ENCODE assay signal across 8 mouse cellular contexts in genomic region chr11:23047663-23048582, GRCm38 (mm10). TPM values are rescaled to one million over a fixed set of nuclear protein-coding genes. Genes with fewer than 3 reads are reported as not detected.
DNase-seq lines count a peak whose midpoint lies in the region; ATAC-seq and TF ChIP-seq lines count a peak whose summit lies in the region.

No protein-coding gene starts in this region.

- H3K9ac ChIP-seq in midbrain, postnatal 0 days (replicated peaks; ENCODE audit: low read length, poor library complexity, severe bottlenecking), result no peak overlapping the region
- H3K9ac ChIP-seq in forebrain, embryonic 12.5 days, result no peak overlapping the region
- no peak overlapping the region for H3K9ac ChIP-seq in limb, embryonic 11.5 days (ENCODE audit: low read length)
- no peak overlapping the region for H3K9ac ChIP-seq in stomach, embryonic 15.5 days

- H3K27ac ChIP-seq in midbrain, embryonic 10.5 days (replicated peaks), result 0 out of 2 replicates have a peak overlapping the region, but pooled peaks have one; percentile 17
- no peak overlapping the region for H3K27ac ChIP-seq in midbrain, postnatal 0 days (ENCODE audit: low read depth, low read length)
- H3K27ac ChIP-seq in forebrain, embryonic 12.5 days, result no peak overlapping the region
- no peak overlapping the region for H3K27ac ChIP-seq in limb, embryonic 11.5 days (replicated peaks; ENCODE audit: low read depth, low read length)
- H3K27ac ChIP-seq in stomach, embryonic 15.5 days, result no peak overlapping the region
- H3K27ac ChIP-seq in thymus, adult 2 months (ENCODE audit: control insufficient read depth, insufficient read depth, low read length), result no peak overlapping the region

- H3K9me3 ChIP-seq in midbrain, embryonic 10.5 days (replicated peaks), result no peaks in the 10 kb centered on the region
- H3K9me3 ChIP-seq in midbrain, postnatal 0 days (ENCODE audit: low read length), result no peaks in the 10 kb centered on the region
- no peaks in the 10 kb centered on the region for H3K9me3 ChIP-seq in forebrain, embryonic 12.5 days
- no peaks in the 10 kb centered on the region for H3K9me3 ChIP-seq in limb, embryonic 11.5 days (ENCODE audit: control insufficient read depth, low read length)
- H3K9me3 ChIP-seq in stomach, embryonic 15.5 days, result no peaks in the 10 kb centered on the region

- 0 out of 2 replicates have a peak, but pooled peaks cover 12% of the 10 kb centered on the region for H3K27me3 ChIP-seq in midbrain, embryonic 10.5 days (ENCODE audit: low read depth, poor library complexity, severe bottlenecking)
- no peaks in the 10 kb centered on the region for H3K27me3 ChIP-seq in midbrain, postnatal 0 days (ENCODE audit: insufficient read depth, low read length)
- no peaks in the 10 kb centered on the region for H3K27me3 ChIP-seq in forebrain, embryonic 12.5 days
- H3K27me3 ChIP-seq in limb, embryonic 11.5 days (ENCODE audit: control insufficient read depth, insufficient read depth, low read length), result no peaks in the 10 kb centered on the region
- H3K27me3 ChIP-seq in stomach, embryonic 15.5 days (replicated peaks), result no peaks in the 10 kb centered on the region
- peaks cover 2% of the 10 kb centered on the region; the same call in 1 of the 2 replicates for H3K27me3 ChIP-seq in thymus, adult 2 months (ENCODE audit: control insufficient read depth, insufficient read depth, low read length)

- no peak for DNase-seq in midbrain, embryonic 10.5 days (ENCODE audit: low spot score)
- no peak for DNase-seq in midbrain, postnatal 0 days (ENCODE audit: low spot score)
- peak; percentile 38 for DNase-seq in limb, embryonic 11.5 days (ENCODE audit: low spot score)
- no peak for DNase-seq in urinary bladder, postnatal 10 days (ENCODE audit: low spot score)
- no peak for DNase-seq in thymus, adult 2 months
- no peak for DNase-seq in gastrocnemius, postnatal 4 days (ENCODE audit: low spot score in 2 of 2)

- no peak for ATAC-seq in midbrain, postnatal 0 days (ENCODE audit: low FRiP score)
- no peak for ATAC-seq in forebrain, embryonic 12.5 days (ENCODE audit: low FRiP score)
- ATAC-seq in limb, embryonic 11.5 days (ENCODE audit: insufficient number of reproducible peaks, low FRiP score, low TSS enrichment, low read depth), result no peak
- no peak for ATAC-seq in stomach, embryonic 15.5 days (ENCODE audit: insufficient read depth, low FRiP score, low read depth)

- peak overlapping the region; percentile 16; the same call in 1 of the 2 replicates for H3K4me3 ChIP-seq in midbrain, embryonic 10.5 days
- H3K4me3 ChIP-seq in midbrain, postnatal 0 days (ENCODE audit: low read depth, low read length), result no peak overlapping the region
- H3K4me3 ChIP-seq in forebrain, embryonic 12.5 days (replicated peaks), result no peak overlapping the region
- H3K4me3 ChIP-seq in limb, embryonic 11.5 days (ENCODE audit: low read depth, low read length), result no peak overlapping the region
- 0 out of 2 replicates have a peak overlapping the region, but pooled peaks have one; percentile 1 for H3K4me3 ChIP-seq in stomach, embryonic 15.5 days (replicated peaks)
- H3K4me3 ChIP-seq in thymus, adult 2 months (ENCODE audit: control insufficient read depth, insufficient read depth, low read length), result no peak overlapping the region

- TF ChIP-seq POLR2A in thymus, adult 2 months (IDR thresholded peaks at IDR 0.05; ENCODE audit: control insufficient read depth, extremely low read depth, insufficient read depth, low read length, poor library complexity), result no peak

- peaks cover 15% of the 10 kb centered on the region for H3K4me1 ChIP-seq in midbrain, embryonic 10.5 days
- peaks cover 3% of the 10 kb centered on the region; the same call in 1 of the 2 replicates for H3K4me1 ChIP-seq in midbrain, postnatal 0 days (ENCODE audit: insufficient read depth, low read length)
- peaks cover 11% of the 10 kb centered on the region for H3K4me1 ChIP-seq in forebrain, embryonic 12.5 days
- no peaks in the 10 kb centered on the region for H3K4me1 ChIP-seq in limb, embryonic 11.5 days (ENCODE audit: control insufficient read depth, insufficient read depth, low read length)
- H3K4me1 ChIP-seq in stomach, embryonic 15.5 days, result no peaks in the 10 kb centered on the region
- H3K4me1 ChIP-seq in thymus, adult 2 months (replicated peaks; ENCODE audit: control insufficient read depth, insufficient read depth, low read length), result no peaks in the 10 kb centered on the region

- no peak for TF ChIP-seq CTCF in midbrain, postnatal 0 days (IDR thresholded peaks at IDR 0.05)
- TF ChIP-seq CTCF in thymus, adult 2 months (IDR thresholded peaks at IDR 0.05; ENCODE audit: borderline replicate concordance, control insufficient read depth, extremely low read depth, insufficient read depth, low read length, poor library complexity), result no peak

- no peaks in the 10 kb centered on the region for H3K36me3 ChIP-seq in midbrain, embryonic 10.5 days
- no peaks in the 10 kb centered on the region for H3K36me3 ChIP-seq in midbrain, postnatal 0 days (ENCODE audit: insufficient read depth, low read length)
- no peaks in the 10 kb centered on the region for H3K36me3 ChIP-seq in forebrain, embryonic 12.5 days (replicated peaks)
- H3K36me3 ChIP-seq in limb, embryonic 11.5 days (ENCODE audit: control insufficient read depth, insufficient read depth, low read length), result no peaks in the 10 kb centered on the region
- H3K36me3 ChIP-seq in stomach, embryonic 15.5 days, result no peaks in the 10 kb centered on the region
- H3K36me3 ChIP-seq in thymus, adult 2 months (ENCODE audit: control insufficient read depth, insufficient read depth, low read length), result no peaks in the 10 kb centered on the region

- WGBS in midbrain, embryonic 10.5 days, result 50% methylated on average over 20 of the region's 20 CpGs
- 52% methylated on average over 20 of the region's 20 CpGs for WGBS in midbrain, postnatal 0 days
- 48% methylated on average over 20 of the region's 20 CpGs for WGBS in forebrain, embryonic 12.5 days
- WGBS in limb, embryonic 11.5 days, result 20% methylated on average over 20 of the region's 20 CpGs
- 26% methylated on average over 20 of the region's 20 CpGs for WGBS in stomach, embryonic 15.5 days
- WGBS in thymus, adult 2 months, result 35% methylated on average over 20 of the region's 20 CpGs

- H3K4me2 ChIP-seq in midbrain, postnatal 0 days (ENCODE audit: low read depth, low read length, poor library complexity, severe bottlenecking), result no peak overlapping the region
- peak overlapping the region; percentile 15 for H3K4me2 ChIP-seq in forebrain, embryonic 12.5 days
- peak overlapping the region; percentile 25; the same call in 1 of the 2 replicates for H3K4me2 ChIP-seq in limb, embryonic 11.5 days (ENCODE audit: low read depth, severe bottlenecking)
- peak overlapping the region; percentile 2; the same call in 1 of the 2 replicates for H3K4me2 ChIP-seq in stomach, embryonic 15.5 days

RNA-seq across cellular contexts. Expression of gene Fam161a, which starts 40.6 kb away (rescaled TPM):
- polyA plus RNA-seq in midbrain, embryonic 10.5 days (2016; fragmentation: Nextera tagmentation; extraction: Ambion mirVana), result 1.6 and 3.1 TPM in 2 replicates
- total RNA-seq in midbrain, postnatal 0 days (2014; rRNA removed), result 4.6 and 5.4 TPM in 2 replicates
- 4.2 and 6.1 TPM in 2 replicates for polyA plus RNA-seq in midbrain, postnatal 0 days (2015; fragmentation: Nextera tagmentation; extraction: Ambion mirVana)
- 2.8 and 3.2 TPM in 2 replicates for polyA plus RNA-seq in forebrain, embryonic 12.5 days (2016; fragmentation: Nextera tagmentation; extraction: Ambion mirVana)
- 1.6 and 2.5 TPM in 2 replicates for polyA plus RNA-seq in limb, embryonic 11.5 days (2014; fragmentation: Nextera tagmentation; extraction: Ambion mirVana)
- polyA plus RNA-seq in stomach, embryonic 15.5 days (2015; fragmentation: Nextera tagmentation; extraction: Ambion mirVana), result 2.7 and 4.0 TPM in 2 replicates
- 0.17 and 0.66 TPM in 2 replicates for polyA plus RNA-seq in thymus, adult 2 months (2012; rRNA removed)
- 1 to 10 TPM; 3.1 to 4.0 TPM for total RNA-seq in gastrocnemius, postnatal 4 days (2021)

RNA-seq across cellular contexts. Expression of gene Cct4, which starts 57.6 kb away (rescaled TPM):
- polyA plus RNA-seq in midbrain, embryonic 10.5 days (2016; fragmentation: Nextera tagmentation; extraction: Ambion mirVana), result 396 and 436 TPM in 2 replicates
- 139 and 213 TPM in 2 replicates for total RNA-seq in midbrain, postnatal 0 days (2014; rRNA removed)
- polyA plus RNA-seq in midbrain, postnatal 0 days (2015; fragmentation: Nextera tagmentation; extraction: Ambion mirVana), result 227 and 230 TPM in 2 replicates
- 352 and 361 TPM in 2 replicates for polyA plus RNA-seq in forebrain, embryonic 12.5 days (2016; fragmentation: Nextera tagmentation; extraction: Ambion mirVana)
- 409 and 417 TPM in 2 replicates for polyA plus RNA-seq in limb, embryonic 11.5 days (2014; fragmentation: Nextera tagmentation; extraction: Ambion mirVana)
- polyA plus RNA-seq in stomach, embryonic 15.5 days (2015; fragmentation: Nextera tagmentation; extraction: Ambion mirVana), result 248 and 251 TPM in 2 replicates
- polyA plus RNA-seq in thymus, adult 2 months (2012; rRNA removed), result 206 and 311 TPM in 2 replicates
- total RNA-seq in gastrocnemius, postnatal 4 days (2021), result 100 to 1,000 TPM; 146 to 158 TPM

Comparison
In these comparisons a context has a peak if more than half of its experiments do, and no peak if none do; other contexts are left out.
1. H3K4me3 ChIP-seq: peak in midbrain, embryonic 10.5 days (single experiment) and stomach, embryonic 15.5 days (single experiment); none in midbrain, postnatal 0 days (single experiment), forebrain, embryonic 12.5 days (single experiment), limb, embryonic 11.5 days (single experiment) and thymus, adult 2 months (single experiment).